In the genomic region with DNA sequence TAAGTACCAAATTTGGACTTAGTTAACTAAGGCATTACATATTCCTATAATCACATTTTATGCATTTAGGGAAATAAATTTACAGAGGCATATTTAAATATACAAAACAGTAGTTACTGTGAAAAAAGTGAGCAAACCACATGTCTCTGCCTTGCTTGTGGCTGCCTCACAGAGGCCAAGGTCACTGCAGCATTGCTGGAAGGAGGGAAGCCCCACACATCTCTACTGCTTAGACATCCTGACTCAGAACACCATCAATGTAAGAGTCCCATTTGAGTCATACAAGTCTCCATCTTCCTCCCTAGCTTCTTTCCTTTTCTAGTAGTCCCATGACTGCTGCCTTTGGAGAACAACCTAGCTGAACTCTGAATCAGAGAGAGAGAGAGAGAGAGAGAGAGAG, we compare ENCODE assay signal across 30 mouse cellular contexts. TPM values are rescaled to one million over a fixed set of nuclear protein-coding genes. Genes with fewer than 3 reads are reported as not detected.
DNase-seq lines count a peak whose midpoint lies in the region; ATAC-seq lines count a peak whose summit lies in the region.
"Had no signal": no experiment of that assay in that cellular context is flagged by ENCODE, and none has a peak within 500 bp of the region (broad histone marks: within the 10 kb centered on the region; RNA-seq: fewer than 3 reads in every experiment).

No protein-coding gene starts in this region.

- H3K27ac ChIP-seq in forebrain, embryonic 13.5 days = no peak overlapping the region
- H3K27ac ChIP-seq: embryonic facial prominence, embryonic 10.5 days; embryonic facial prominence, embryonic 13.5 days; forebrain, embryonic 12.5 days; hindbrain, embryonic 10.5 days; hindbrain, embryonic 13.5 days; kidney, embryonic 15.5 days had no signal

- H3K4me1 ChIP-seq in forebrain, embryonic 13.5 days = peaks cover 11% of the 10 kb centered on the region

- H3K36me3 ChIP-seq in forebrain, embryonic 13.5 days (ENCODE audit: poor library complexity, severe bottlenecking) = peaks cover 14% of the 10 kb centered on the region; the same call in 1 of the 2 replicates

- H3K4me3 ChIP-seq in forebrain, embryonic 13.5 days = no peak overlapping the region
- H3K4me3 ChIP-seq: embryonic facial prominence, embryonic 10.5 days; embryonic facial prominence, embryonic 13.5 days; erythroblast, embryonic 14.5 days; forebrain, embryonic 12.5 days; hindbrain, embryonic 10.5 days; hindbrain, embryonic 13.5 days; kidney, embryonic 15.5 days had no signal

- H3K9ac ChIP-seq in forebrain, embryonic 13.5 days = no peak overlapping the region
- H3K9ac ChIP-seq: embryonic facial prominence, embryonic 13.5 days; forebrain, embryonic 12.5 days; hindbrain, embryonic 13.5 days; kidney, embryonic 15.5 days had no signal

- intact Hi-C loops in heart, postnatal 14 days (cut with DNase I) = no loop called here

- H3K9me3 ChIP-seq in forebrain, embryonic 13.5 days (replicated peaks) = no peaks in the 10 kb centered on the region
- H3K9me3 ChIP-seq: embryonic facial prominence, embryonic 10.5 days; embryonic facial prominence, embryonic 13.5 days; G1E; hindbrain, embryonic 10.5 days; hindbrain, embryonic 13.5 days; kidney, embryonic 15.5 days had no signal

- no peak overlapping the region for H3K4me2 ChIP-seq in forebrain, embryonic 13.5 days
- H3K4me2 ChIP-seq: embryonic facial prominence, embryonic 13.5 days; forebrain, embryonic 12.5 days; heart, embryonic 11.5 days; hindbrain, embryonic 13.5 days; kidney, embryonic 15.5 days had no signal

- DNase-seq in adrenal gland, adult 2 months = peak; percentile 52
- no peak for DNase-seq in adrenal gland, postnatal 10 days
- DNase-seq in heart, adult 11 months = peak; percentile 15
- DNase-seq in heart, postnatal 14 days = no peak
- peak; percentile 15 for DNase-seq in 416B (ENCODE audit: low read depth)
- DNase-seq in adrenal gland, postnatal 36 days = peak; percentile 12 to 36
- DNase-seq in left cerebral cortex, adult 8-10 months (ENCODE audit: low spot score in 2 of 2) = no peak
- DNase-seq: cerebellum, adult 11 months; cerebellum, adult 8-10 months; cerebellum, postnatal 10 days; cerebellum, postnatal 36 days; embryo, embryonic 11 days; gastrocnemius, postnatal 10 days; gastrocnemius, postnatal 36 days; heart, postnatal 36 days; kidney, adult 11 months; kidney, adult 8-10 months had no signal

- no peak for ATAC-seq in forebrain, embryonic 13.5 days
- ATAC-seq: forebrain, embryonic 16.5 days; hindbrain, embryonic 16.5 days; inflammation-experienced regulatory T-cells, adult 6 months had no signal

- no peaks in the 10 kb centered on the region for H3K27me3 ChIP-seq in forebrain, embryonic 13.5 days
- H3K27me3 ChIP-seq: embryonic facial prominence, embryonic 13.5 days; forebrain, embryonic 12.5 days; hindbrain, embryonic 13.5 days; kidney, embryonic 15.5 days had no signal

RNA-seq across cellular contexts. Expression of a gene that starts 56.7 kb away (rescaled TPM):
- total RNA-seq in adrenal gland, adult 2 months (2021) = 10 to 100 TPM; 35.4 to 42.3 TPM
- 30.6 and 55.1 TPM in 2 replicates for polyA plus RNA-seq in adrenal gland, adult 2 months (2012; rRNA removed)
- 10 to 100 TPM; 45.7 to 52.5 TPM for total RNA-seq in adrenal gland, postnatal 10 days (2021)
- total RNA-seq in heart, postnatal 14 days (2021) = 10 to 100 TPM; 36.7 to 40.0 TPM
- total RNA-seq in adrenal gland, postnatal 36 days (2021) = 10 to 100 TPM; 33.4 to 54.3 TPM
- total RNA-seq in left cerebral cortex, adult 8-10 months (2022) = 10 to 100 TPM; 26.3 to 30.5 (median 28.1) TPM
- polyA plus RNA-seq in forebrain, embryonic 13.5 days (2015; fragmentation: Nextera tagmentation; extraction: Ambion mirVana) = 68.3 and 74.0 TPM in 2 replicates

Comparison
In these comparisons a context has a peak if more than half of its experiments do, and no peak if none do; other contexts are left out.
1. DNase-seq: peak in adrenal gland, adult 2 months (single experiment), heart, adult 11 months (single experiment), 416B (single experiment) and adrenal gland, postnatal 36 days (2 of 2); none in adrenal gland, postnatal 10 days (single experiment), heart, postnatal 14 days (0 of 2) and left cerebral cortex, adult 8-10 months (0 of 2).